Mouse (Mus musculus): ENCODE data around the gene Boc. TPM values are rescaled to one million over a fixed set of nuclear protein-coding genes. Genes with fewer than 3 reads are reported as not detected.
A peak's percentile ranks its signal among the peaks of the same experiment; 100 is the strongest.

Gene Boc
- polyA plus RNA-seq, 1 experiment from 2014 or later = 15.8 TPM

- 0 out of 2 replicates have a peak overlapping the region, but pooled peaks have one; percentile 13 for H3K4me3 ChIP-seq
- H3K4me1 ChIP-seq (replicated peaks) = peaks cover 14% of the 10 kb centered on the region
- WGBS = 30% methylated on average over 22 of the region's 22 CpGs
- peak; percentile 56; the same call in 1 of the 2 replicates for ATAC-seq (ENCODE audit: low FRiP score, low read depth)
- H3K4me2 ChIP-seq = peak overlapping the region; percentile 52
- H3K9ac ChIP-seq = no peak overlapping the region
- H3K36me3 ChIP-seq = no peaks in the 10 kb centered on the region
- H3K9me3 ChIP-seq = no peaks in the 10 kb centered on the region
- H3K27me3 ChIP-seq = no peaks in the 10 kb centered on the region
- H3K27ac ChIP-seq (replicated peaks) = no peak overlapping the region; the same call in 1 of the 2 replicates
These were observed 6.9 kb upstream of the Boc start for GRCm38 (mm10) chr16:44565328-44566210.

GRCm38 (mm10) chr16:44564359-44564758, 5.7 kb upstream of the Boc start:
- ATAC-seq (ENCODE audit: low FRiP score, low read depth) = no peak
- no peaks in the 10 kb centered on the region for H3K9me3 ChIP-seq
- 50% methylated on average over 8 of the region's 8 CpGs for WGBS
- H3K27ac ChIP-seq (replicated peaks) = no peak overlapping the region
- no peaks in the 10 kb centered on the region for H3K36me3 ChIP-seq
- no peak overlapping the region for H3K4me3 ChIP-seq
- H3K27me3 ChIP-seq = no peaks in the 10 kb centered on the region
- peaks cover 16% of the 10 kb centered on the region for H3K4me1 ChIP-seq (replicated peaks)
- no peak overlapping the region for H3K4me2 ChIP-seq
- no peak overlapping the region for H3K9ac ChIP-seq

- WGBS = 78% methylated on average over 3 of the region's 3 CpGs
- H3K27ac ChIP-seq (replicated peaks) = no peak overlapping the region
- H3K36me3 ChIP-seq = no peaks in the 10 kb centered on the region
- no peak overlapping the region for H3K4me3 ChIP-seq
- no peak overlapping the region for H3K9ac ChIP-seq
- no peaks in the 10 kb centered on the region for H3K27me3 ChIP-seq
- H3K4me1 ChIP-seq (replicated peaks) = peaks cover 30% of the 10 kb centered on the region
- no peaks in the 10 kb centered on the region for H3K9me3 ChIP-seq
- ATAC-seq (ENCODE audit: low FRiP score, low read depth) = no peak
- H3K4me2 ChIP-seq = no peak overlapping the region
These were observed 3.4 kb upstream of the Boc start for GRCm38 (mm10) chr16:44562061-44562460.

GRCm38 (mm10) chr16:44560214-44560613, 1.5 kb upstream of the Boc start:
- 21% methylated on average over 1 of the region's 1 CpGs for WGBS
- H3K9ac ChIP-seq = no peak overlapping the region
- H3K9me3 ChIP-seq = no peaks in the 10 kb centered on the region
- no peaks in the 10 kb centered on the region for H3K36me3 ChIP-seq
- ATAC-seq (ENCODE audit: low FRiP score, low read depth) = no peak
- H3K4me2 ChIP-seq = no peak overlapping the region
- H3K4me3 ChIP-seq = no peak overlapping the region
- no peaks in the 10 kb centered on the region for H3K27me3 ChIP-seq
- peaks cover 28% of the 10 kb centered on the region for H3K4me1 ChIP-seq (replicated peaks)
- no peak overlapping the region for H3K27ac ChIP-seq (replicated peaks)

GRCm38 (mm10) chr16:44559330-44559695, 616 bp upstream of the Boc start:
- Histone ChIP-seq H3K4me1 (replicated peaks) (peaks cover 29% of the 10 kb centered on the region), H3K9me3 (no peaks in the 10 kb centered on the region), H3K4me2 (peak overlapping the region; percentile 92), H3K4me3 (peak overlapping the region; percentile 68), H3K36me3 (no peaks in the 10 kb centered on the region), H3K9ac (0 out of 2 replicates have a peak overlapping the region, but pooled peaks have one; percentile 64), H3K27me3 (no peaks in the 10 kb centered on the region), H3K27ac (replicated peaks) (0 out of 2 replicates have a peak overlapping the region, but pooled peaks have one; percentile 81)
- 9% methylated on average over 5 of the region's 5 CpGs for WGBS
- ATAC-seq (ENCODE audit: low FRiP score, low read depth) = no peak

- H3K9me3 ChIP-seq = no peaks in the 10 kb centered on the region
- H3K4me1 ChIP-seq (replicated peaks) = peaks cover 40% of the 10 kb centered on the region
- peak overlapping the region; percentile 92 for H3K4me2 ChIP-seq
- WGBS = under 1% methylated on average over 46 of the region's 47 CpGs
- peak overlapping the region; percentile 64 for H3K9ac ChIP-seq
- no peaks in the 10 kb centered on the region for H3K27me3 ChIP-seq
- peak; percentile 79 for ATAC-seq (ENCODE audit: low FRiP score, low read depth)
- no peaks in the 10 kb centered on the region for H3K36me3 ChIP-seq
- H3K27ac ChIP-seq (replicated peaks) = peak overlapping the region; percentile 81
- peak overlapping the region; percentile 68 for H3K4me3 ChIP-seq
These were observed 831 bp downstream of the Boc start for GRCm38 (mm10) chr16:44557661-44558470.

- Histone ChIP-seq H3K36me3 (no peaks in the 10 kb centered on the region), H3K4me1 (replicated peaks) (peaks cover 47% of the 10 kb centered on the region), H3K27ac (replicated peaks) (peak overlapping the region; percentile 81; the same call in 1 of the 2 replicates), H3K9me3 (no peaks in the 10 kb centered on the region), H3K9ac (peak overlapping the region; percentile 21; the same call in 1 of the 2 replicates), H3K27me3 (no peaks in the 10 kb centered on the region), H3K4me3 (peak overlapping the region; percentile 68), H3K4me2 (peak overlapping the region; percentile 92)
- 11% methylated on average over 7 of the region's 7 CpGs for WGBS
- no peak for ATAC-seq (ENCODE audit: low FRiP score, low read depth)
These were observed 1.6 kb downstream of the Boc start for GRCm38 (mm10) chr16:44557084-44557483.

GRCm38 (mm10) chr16:44555791-44556709, 2.6 kb downstream of the Boc start:
- H3K4me2 ChIP-seq = peak overlapping the region; percentile 92
- no peaks in the 10 kb centered on the region for H3K9me3 ChIP-seq
- WGBS = 31% methylated on average over 9 of the region's 9 CpGs
- peak overlapping the region; percentile 81 for H3K27ac ChIP-seq (replicated peaks)
- peaks cover 57% of the 10 kb centered on the region for H3K4me1 ChIP-seq (replicated peaks)
- no peaks in the 10 kb centered on the region for H3K36me3 ChIP-seq
- peak overlapping the region; percentile 68 for H3K4me3 ChIP-seq
- H3K9ac ChIP-seq = no peak overlapping the region
- H3K27me3 ChIP-seq = no peaks in the 10 kb centered on the region
- ATAC-seq (ENCODE audit: low FRiP score, low read depth) = no peak

- Histone ChIP-seq H3K36me3 (no peaks in the 10 kb centered on the region), H3K4me2 (peak overlapping the region; percentile 35), H3K27ac (replicated peaks) (no peak overlapping the region), H3K4me1 (replicated peaks) (peaks cover 66% of the 10 kb centered on the region), H3K4me3 (0 out of 2 replicates have a peak overlapping the region, but pooled peaks have one; percentile 2), H3K9me3 (no peaks in the 10 kb centered on the region), H3K9ac (no peak overlapping the region), H3K27me3 (no peaks in the 10 kb centered on the region)
- no peak for ATAC-seq (ENCODE audit: low FRiP score, low read depth)
- WGBS = 46% methylated on average over 8 of the region's 8 CpGs
These were observed 4.8 kb downstream of the Boc start for GRCm38 (mm10) chr16:44553861-44554260.

- Histone ChIP-seq H3K27me3 (no peaks in the 10 kb centered on the region), H3K4me2 (peak overlapping the region; percentile 1; the same call in 1 of the 2 replicates), H3K9me3 (no peaks in the 10 kb centered on the region), H3K9ac (no peak overlapping the region), H3K4me1 (replicated peaks) (peaks cover 61% of the 10 kb centered on the region), H3K4me3 (no peak overlapping the region), H3K36me3 (no peaks in the 10 kb centered on the region), H3K27ac (replicated peaks) (peak overlapping the region; percentile 63; the same call in 1 of the 2 replicates)
- ATAC-seq (ENCODE audit: low FRiP score, low read depth) = no peak
- WGBS = 81% methylated on average over 5 of the region's 5 CpGs
These were observed 6.0 kb downstream of the Boc start for GRCm38 (mm10) chr16:44552726-44553125.

- 39% methylated on average over 2 of the region's 2 CpGs for WGBS
- Histone ChIP-seq H3K9ac (no peak overlapping the region), H3K4me1 (replicated peaks) (peaks cover 59% of the 10 kb centered on the region), H3K27ac (replicated peaks) (peak overlapping the region; percentile 63), H3K36me3 (no peaks in the 10 kb centered on the region), H3K4me2 (peak overlapping the region; percentile 1; the same call in 1 of the 2 replicates), H3K9me3 (no peaks in the 10 kb centered on the region), H3K27me3 (no peaks in the 10 kb centered on the region), H3K4me3 (no peak overlapping the region)
- peak; percentile 19; the same call in 1 of the 2 replicates for ATAC-seq (ENCODE audit: low FRiP score, low read depth)
These were observed 6.7 kb downstream of the Boc start for GRCm38 (mm10) chr16:44552036-44552435.
